Mouse (Mus musculus) MEL-GATA-1-ER (cell line): ENCODE measurements around the gene Ifngr1.

Experiments
- DNase-seq: peaks from one replicate; pipeline ENCODE4 v3.0.0-alpha.2; 2012; ENCODE audit warnings: low read depth; ENCODE audit errors: extremely low read depth

Gene Ifngr1

DNA sequence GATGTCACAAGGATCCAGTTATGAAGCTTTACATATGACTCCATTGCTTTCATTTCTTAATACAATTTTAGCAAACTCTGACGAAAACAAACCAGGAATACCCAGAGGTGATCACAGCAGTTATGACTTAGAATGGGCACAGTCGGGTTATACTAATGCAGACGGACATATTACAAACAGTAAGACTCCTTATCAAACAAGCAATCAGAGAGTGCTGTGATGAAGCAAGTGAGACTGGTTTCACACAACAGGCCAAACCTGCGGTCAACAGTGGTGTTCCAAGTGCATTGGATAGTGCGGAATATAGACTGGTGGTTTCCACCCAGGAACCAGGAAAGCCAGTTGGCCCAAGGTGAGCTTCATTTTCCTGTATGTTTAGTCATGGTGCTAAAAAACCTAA is 47.1 kb downstream of the Ifngr1 start:
- no peak for DNase-seq

DNA sequence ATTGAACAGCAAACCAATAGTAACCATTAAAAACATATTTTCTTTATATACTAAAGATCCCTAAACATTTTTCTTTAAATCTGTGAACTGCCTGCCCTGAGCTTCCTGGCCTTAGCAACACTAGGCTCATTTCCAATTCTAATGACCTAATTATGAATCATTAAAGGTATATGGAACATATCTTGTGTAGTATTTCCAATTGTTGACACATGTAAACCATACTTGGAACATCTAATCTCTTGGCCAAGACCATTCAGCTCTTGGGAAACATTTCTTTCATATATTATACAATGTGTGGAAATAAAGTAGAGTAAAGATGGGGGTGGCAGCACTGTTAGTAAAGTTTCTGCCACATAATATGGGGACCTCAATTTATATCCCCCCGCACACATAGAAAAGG is 47.9 kb downstream of the Ifngr1 start:
- no peak for DNase-seq

DNA sequence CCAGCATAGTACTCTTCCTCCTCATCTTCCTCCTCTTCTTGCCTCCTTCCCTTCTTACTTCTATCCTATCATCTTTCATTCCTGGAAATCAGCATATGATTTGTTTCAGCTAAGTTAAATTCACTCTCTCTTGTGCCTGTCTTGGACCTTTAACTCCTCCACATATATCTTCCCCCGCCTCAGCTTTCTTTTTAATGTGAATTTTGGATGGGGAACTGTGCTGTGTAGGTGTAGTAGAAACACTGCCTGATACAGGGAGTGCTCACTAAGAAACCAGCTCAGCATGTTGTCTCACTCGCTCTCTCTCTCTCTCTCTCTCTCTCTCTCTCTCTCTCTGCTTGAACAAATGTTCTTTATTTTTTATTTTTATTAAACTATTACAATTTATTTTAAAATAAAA is 53.4 kb downstream of the Ifngr1 start:
- DNase-seq: no peak

DNA sequence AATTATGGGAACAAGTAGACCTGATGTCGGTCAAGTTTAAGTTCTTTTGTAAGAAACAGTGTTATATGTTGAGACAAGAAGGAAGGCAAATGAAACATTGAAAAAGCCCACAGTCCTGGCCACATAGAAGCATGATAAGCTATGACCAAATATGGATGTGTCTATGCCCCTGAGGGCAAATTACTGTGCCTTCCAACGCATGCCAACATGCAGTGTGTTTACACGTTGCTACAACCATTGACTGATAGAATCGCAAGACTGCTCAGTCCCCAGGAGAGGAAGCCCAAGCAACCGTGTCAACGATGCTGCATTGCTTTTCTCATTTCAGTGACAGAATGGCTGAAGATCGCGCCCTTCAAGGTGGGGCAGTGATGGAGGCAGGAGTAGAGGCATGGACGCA is 65.7 kb downstream of the Ifngr1 start:
- DNase-seq: no peak
